Mouse (Mus musculus) neural tube, embryonic 11.5 days (tissue): ENCODE results near the gene Lsm14b. TPM values are rescaled to one million over a fixed set of nuclear protein-coding genes. Genes with fewer than 3 reads are reported as not detected.

ENCODE experiments used
- ATAC-seq: fragments of 200-750 bp; cut with Nextera tagmentation; 2 replicates; pipeline ENCODE4 v1.8.0; 2017; ENCODE audit warnings: moderate number of reproducible peaks, mild to moderate bottlenecking, moderate TSS enrichment, moderate library complexity; ENCODE audit not compliant: insufficient read depth, low FRiP score, low TSS enrichment
- DNase-seq: peaks from one replicate; pipeline ENCODE4 v3.0.0-alpha.2; 2015; ENCODE audit warnings: low spot score
- H3K27ac ChIP-seq: fragments of 300-500 bp; sonication (generic); 2 replicates; pipeline ENCODE4 v1.5.1; 2014; ENCODE audit warnings: low read depth, mild to moderate bottlenecking, low read length
- H3K27me3 ChIP-seq: fragments of 300-500 bp; sonication (generic); 2 replicates; pipeline ENCODE4 v1.6.1; 2014; ENCODE audit warnings: mild to moderate bottlenecking, low read length, mixed read lengths; ENCODE audit not compliant: control insufficient read depth, insufficient read depth
- H3K36me3 ChIP-seq: fragments of 300-500 bp; sonication (generic); 2 replicates; pipeline ENCODE4 v1.6.1; 2014; ENCODE audit warnings: mild to moderate bottlenecking, low read length, moderate library complexity, mixed read lengths; ENCODE audit not compliant: control insufficient read depth, insufficient read depth
- H3K4me1 ChIP-seq: fragments of 300-500 bp; sonication (generic); 2 replicates; pipeline ENCODE4 v1.6.1; 2014; ENCODE audit warnings: low read length, mixed read lengths; ENCODE audit not compliant: control insufficient read depth, insufficient read depth
- H3K4me2 ChIP-seq: fragments of 300-500 bp; sonication (generic); 2 replicates; pipeline ENCODE4 v1.6.1; 2014; ENCODE audit warnings: low read depth, mild to moderate bottlenecking, moderate library complexity
- H3K4me3 ChIP-seq: fragments of 300-500 bp; sonication (generic); 2 replicates; pipeline ENCODE4 v1.5.1; 2014; ENCODE audit warnings: low read depth, low read length
- H3K9ac ChIP-seq: fragments of 300-500 bp; sonication (generic); 2 replicates; pipeline ENCODE4 v1.6.1; 2014; ENCODE audit warnings: mild to moderate bottlenecking, low read length
- H3K9me3 ChIP-seq: fragments of 300-500 bp; sonication (generic); 2 replicates; pipeline ENCODE4 v1.6.1; 2016; ENCODE audit warnings: low read length; ENCODE audit not compliant: control insufficient read depth
- WGBS: fragments of 180-500 bp; shearing (Covaris S2); extraction: QIAGEN DNeasy Blood & Tissue Kit; methylation state at CpG from one replicate; pipeline ENCODE4 v1.1.7; 2014; 5-methylcytosine and 5-hydroxymethylcytosine counted together
- polyA plus RNA-seq: library from polyadenylated mRNA; unstranded; fragments of >200 nt; fragmentation: Nextera tagmentation; extraction: Ambion mirVana; gene quantifications from 2 replicates; pipeline ENCODE4 v1.2.1, GENCODE M21; 2014

The Lsm14b gene
- polyA plus RNA-seq, 1 experiment from 2014 or later: 10.1 TPM

GRCm38 (mm10) chr2:180083063-180083462 is 58.3 kb downstream of the Lsm14b start:
- Histone ChIP-seq H3K9me3 (0 out of 2 replicates have a peak, but pooled peaks cover 3% of the 10 kb centered on the region), H3K27ac (no peak overlapping the region), H3K4me2 (no peak overlapping the region), H3K9ac (no peak overlapping the region), H3K4me3 (no peak overlapping the region), H3K4me1 (no peaks in the 10 kb centered on the region), H3K27me3 (no peaks in the 10 kb centered on the region), H3K36me3 (no peaks in the 10 kb centered on the region)
- WGBS: 92% methylated on average over 10 of the region's 10 CpGs
- no peak for ATAC-seq
- DNase-seq: no peak

- Histone ChIP-seq H3K27ac (no peak overlapping the region), H3K9me3 (0 out of 2 replicates have a peak, but pooled peaks cover 3% of the 10 kb centered on the region), H3K4me2 (no peak overlapping the region), H3K36me3 (no peaks in the 10 kb centered on the region), H3K27me3 (0 out of 2 replicates have a peak, but pooled peaks cover 2% of the 10 kb centered on the region), H3K4me1 (no peaks in the 10 kb centered on the region), H3K4me3 (no peak overlapping the region), H3K9ac (no peak overlapping the region)
- DNase-seq (no peak), ATAC-seq (no peak)
- WGBS: 48% methylated on average over 3 of the region's 3 CpGs
Measured at GRCm38 (mm10) chr2:180084565-180084964, 59.8 kb downstream of the Lsm14b start.

Other genes starting within 250 kb of the Lsm14b start
- gene Taf4, start 48.3 kb upstream of the Lsm14b start, polyA plus RNA-seq: 5.5 and 6.2 TPM in 2 replicates
- gene Psma7, start 17.4 kb downstream of the Lsm14b start, polyA plus RNA-seq: 770 and 786 TPM in 2 replicates
- gene Ss18l1, start 17.5 kb downstream of the Lsm14b start, polyA plus RNA-seq: 19.2 and 20.9 TPM in 2 replicates
- 26.5 and 31.8 TPM in 2 replicates for gene Mtg2, start 45.6 kb downstream of the Lsm14b start, polyA plus RNA-seq
- gene Hrh3, start 79.5 kb downstream of the Lsm14b start, polyA plus RNA-seq: 1.4 and 2.0 TPM in 2 replicates
- 43.5 and 43.7 TPM in 2 replicates for gene Osbpl2, start 94.3 kb downstream of the Lsm14b start, polyA plus RNA-seq
- gene Adrm1, start 146.5 kb downstream of the Lsm14b start, polyA plus RNA-seq: 195 and 198 TPM in 2 replicates
- 4.4 and 5.4 TPM in 2 replicates for gene Lama5, start 200.9 kb downstream of the Lsm14b start, polyA plus RNA-seq
- 478 and 494 TPM in 2 replicates for gene Rps21, start 232.4 kb downstream of the Lsm14b start, polyA plus RNA-seq
- gene Cables2, start 248.5 kb downstream of the Lsm14b start, polyA plus RNA-seq: 17.7 and 22.9 TPM in 2 replicates